Mouse (Mus musculus) kidney, embryonic 15.5 days (tissue): ENCODE results near the gene Trp53bp2. TPM values are rescaled to one million over a fixed set of nuclear protein-coding genes. Genes with fewer than 3 reads are reported as not detected.
A peak's percentile ranks its signal among the peaks of the same experiment; 100 is the strongest.

ENCODE experiments used
- ATAC-seq: fragments of 200-750 bp; cut with Nextera tagmentation; replicated peaks from 2 replicates; pipeline ENCODE4 v1.8.0; 2017; ENCODE audit warnings: moderate TSS enrichment; ENCODE audit not compliant: low FRiP score
- H3K27ac ChIP-seq: fragments of 300-500 bp; sonication (generic); 2 replicates; pipeline ENCODE4 v1.5.1; 2015; ENCODE audit warnings: mild to moderate bottlenecking, inconsistent platforms
- H3K27me3 ChIP-seq: fragments of 300-500 bp; sonication (generic); 2 replicates; pipeline ENCODE4 v1.6.1; 2015; ENCODE audit warnings: inconsistent platforms
- H3K36me3 ChIP-seq: fragments of 300-500 bp; sonication (generic); 2 replicates; pipeline ENCODE4 v1.6.1; 2015; ENCODE audit warnings: inconsistent platforms
- H3K4me1 ChIP-seq: fragments of 300-500 bp; sonication (generic); 2 replicates; pipeline ENCODE4 v1.6.1; 2015; ENCODE audit warnings: inconsistent platforms
- H3K4me2 ChIP-seq: fragments of 300-500 bp; sonication (generic); 2 replicates; pipeline ENCODE4 v1.6.1; 2015; ENCODE audit warnings: moderate library complexity, mild to moderate bottlenecking, inconsistent platforms
- H3K4me3 ChIP-seq: fragments of 300-500 bp; sonication (generic); replicated peaks from 2 replicates; pipeline ENCODE4 v1.5.1; 2015; ENCODE audit warnings: mild to moderate bottlenecking, inconsistent platforms
- H3K9ac ChIP-seq: fragments of 300-500 bp; sonication (generic); 2 replicates; pipeline ENCODE4 v1.6.1; 2015; ENCODE audit warnings: mild to moderate bottlenecking, inconsistent platforms
- H3K9me3 ChIP-seq: fragments of 300-500 bp; sonication (generic); replicated peaks from 2 replicates; pipeline ENCODE4 v1.6.1; 2016; ENCODE audit warnings: inconsistent platforms
- WGBS: fragments of 180-500 bp; shearing (Covaris S2); methylation state at CpG from one replicate; pipeline ENCODE4 v1.1.7; 2015; ENCODE audit warnings: mixed read lengths; 5-methylcytosine and 5-hydroxymethylcytosine counted together
- polyA plus RNA-seq: library from polyadenylated mRNA; unstranded; fragments of >200 nt; fragmentation: Nextera tagmentation; extraction: Ambion mirVana; gene quantifications from 2 replicates; pipeline ENCODE4 v1.2.1, GENCODE M21; 2015

Gene Trp53bp2
- polyA plus RNA-seq, 1 experiment from 2014 or later = 27.8 TPM

DNA sequence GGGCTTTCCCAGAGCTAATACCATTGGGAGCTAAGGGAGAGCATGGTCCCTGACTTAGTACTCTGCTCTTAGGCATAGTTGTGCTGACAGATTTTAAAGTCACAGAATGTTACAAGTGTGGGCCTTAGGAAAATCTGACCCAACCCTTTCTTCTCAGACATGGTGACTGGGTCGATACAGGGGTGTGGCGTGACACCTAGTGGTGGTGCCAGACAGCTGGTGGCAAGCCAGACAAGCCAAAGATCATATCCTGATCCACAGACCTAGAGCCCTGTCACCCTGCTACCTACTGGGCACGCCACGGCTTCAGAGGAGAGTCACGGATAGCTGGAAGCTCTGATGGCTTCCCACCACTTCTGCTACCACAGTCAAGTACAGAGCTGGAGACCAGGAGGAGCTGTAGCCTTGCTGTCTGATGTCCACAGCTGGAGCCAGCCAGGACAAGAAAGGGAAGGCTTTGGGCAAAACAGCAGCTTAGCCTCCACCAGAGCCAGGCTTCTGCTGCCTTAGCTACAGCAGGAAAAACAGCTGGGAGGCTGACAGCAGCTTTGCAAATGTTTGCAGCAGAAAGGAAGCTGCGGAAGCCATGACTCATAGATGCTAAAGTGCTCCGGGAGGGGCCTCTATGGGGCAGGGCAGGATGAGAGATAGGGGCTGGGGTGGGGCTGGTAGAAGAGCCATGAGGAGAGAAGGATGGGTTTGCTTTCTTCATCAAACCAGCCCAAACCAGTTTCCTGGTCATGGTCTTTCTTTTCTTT lies 97.4 kb downstream of the Trp53bp2 start:
- Histone ChIP-seq H3K9ac (no peak overlapping the region), H3K36me3 (peaks cover 46% of the 10 kb centered on the region), H3K4me1 (peaks cover 28% of the 10 kb centered on the region), H3K27ac (peak overlapping the region; percentile 84), H3K4me2 (no peak overlapping the region), H3K9me3 (no peaks in the 10 kb centered on the region), H3K4me3 (no peak overlapping the region), H3K27me3 (no peaks in the 10 kb centered on the region)
- WGBS = 51% methylated on average over 7 of the region's 7 CpGs
- ATAC-seq = no peak; the same call in 1 of the 2 replicates

DNA sequence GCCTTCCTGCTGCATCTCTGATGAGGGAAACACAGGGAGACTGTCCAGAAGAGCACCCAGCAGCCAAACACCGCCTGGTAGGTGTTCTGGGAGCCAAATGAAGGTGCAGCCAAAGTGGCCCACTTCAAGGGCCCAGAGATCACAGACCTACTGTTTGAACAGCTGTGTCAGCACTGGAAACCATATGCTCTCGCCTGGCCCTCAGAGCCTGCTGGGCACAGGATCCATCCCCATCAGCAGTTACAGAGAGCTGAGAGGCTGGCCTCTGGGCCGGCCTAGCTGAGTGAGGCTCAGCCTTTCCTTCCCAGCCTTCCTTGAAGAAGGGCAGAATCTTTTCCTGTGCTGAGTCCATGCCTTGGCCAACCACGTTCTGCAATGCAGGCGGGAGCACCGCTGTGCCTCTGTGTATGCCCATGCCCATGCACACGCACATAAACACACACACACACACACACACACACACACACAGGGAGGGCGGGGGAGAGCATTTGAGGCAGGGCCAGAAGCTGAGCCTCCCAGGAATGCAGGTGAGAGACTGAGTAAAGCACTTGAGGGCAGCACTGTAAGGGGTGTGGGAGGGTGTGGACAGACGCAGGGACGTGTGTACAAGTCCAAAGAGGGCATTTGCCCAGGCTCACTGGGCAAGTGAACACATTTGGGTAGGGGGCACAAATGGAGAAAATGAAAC lies 100.3 kb downstream of the Trp53bp2 start:
- H3K9me3 ChIP-seq = no peaks in the 10 kb centered on the region
- ATAC-seq = no peak
- 77% methylated on average over 10 of the region's 10 CpGs for WGBS
- peaks cover 31% of the 10 kb centered on the region for H3K4me1 ChIP-seq
- H3K36me3 ChIP-seq = peaks cover 58% of the 10 kb centered on the region
- H3K27ac ChIP-seq = no peak overlapping the region
- no peak overlapping the region for H3K4me3 ChIP-seq
- no peaks in the 10 kb centered on the region for H3K27me3 ChIP-seq
- no peak overlapping the region for H3K4me2 ChIP-seq
- no peak overlapping the region for H3K9ac ChIP-seq

DNA sequence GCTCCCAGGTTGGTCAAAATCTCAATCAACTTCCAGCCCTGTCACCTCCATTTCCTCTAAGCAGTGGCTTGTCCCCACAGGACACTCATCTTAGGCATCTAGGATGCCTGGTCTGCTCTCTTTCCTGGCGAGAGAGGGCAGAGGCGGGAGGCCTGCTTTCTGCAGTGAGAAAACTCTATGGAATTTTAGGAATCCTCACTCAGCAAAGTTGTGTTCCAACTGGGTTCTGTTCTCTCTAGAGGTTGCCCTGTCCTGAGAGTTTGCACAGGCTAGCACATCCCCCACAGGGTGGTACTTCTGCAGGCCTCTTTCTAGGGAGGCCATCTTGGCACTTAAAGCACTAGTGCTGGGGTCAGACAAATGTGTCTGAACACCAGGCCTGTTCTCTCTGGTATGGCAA lies 102.1 kb downstream of the Trp53bp2 start:
- H3K9me3 ChIP-seq = no peaks in the 10 kb centered on the region
- H3K36me3 ChIP-seq = peaks cover 52% of the 10 kb centered on the region
- H3K9ac ChIP-seq = no peak overlapping the region
- WGBS = 77% methylated on average over 2 of the region's 2 CpGs
- no peaks in the 10 kb centered on the region for H3K27me3 ChIP-seq
- H3K27ac ChIP-seq = no peak overlapping the region
- H3K4me2 ChIP-seq = no peak overlapping the region
- H3K4me1 ChIP-seq = peaks cover 33% of the 10 kb centered on the region
- H3K4me3 ChIP-seq = no peak overlapping the region
- ATAC-seq = no peak

DNA sequence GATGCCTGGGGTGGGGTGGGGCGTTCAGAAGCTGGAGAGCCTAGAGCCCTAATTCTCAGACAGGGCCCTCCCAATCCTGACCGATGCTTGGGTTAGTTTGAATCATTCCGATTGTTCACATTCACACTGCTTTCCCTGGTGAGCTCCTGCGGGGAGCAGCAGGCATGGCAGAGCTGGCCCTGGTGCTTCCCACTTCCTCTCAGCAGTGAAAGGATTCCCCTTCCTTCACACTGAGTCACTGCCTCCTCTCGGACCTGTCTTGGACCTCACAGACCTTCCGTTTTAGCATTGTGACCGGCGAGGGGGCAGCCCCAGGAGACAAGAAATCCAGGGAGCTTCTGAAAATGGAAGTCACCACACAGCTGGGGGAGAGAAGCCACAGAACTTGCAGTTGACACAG lies 102.8 kb downstream of the Trp53bp2 start:
- ATAC-seq = no peak
- H3K36me3 ChIP-seq = peaks cover 52% of the 10 kb centered on the region
- WGBS = 76% methylated on average over 8 of the region's 8 CpGs
- no peak overlapping the region for H3K9ac ChIP-seq
- no peak overlapping the region for H3K4me3 ChIP-seq
- peaks cover 31% of the 10 kb centered on the region for H3K4me1 ChIP-seq
- no peak overlapping the region for H3K27ac ChIP-seq
- no peak overlapping the region for H3K4me2 ChIP-seq
- H3K27me3 ChIP-seq = no peaks in the 10 kb centered on the region
- no peaks in the 10 kb centered on the region for H3K9me3 ChIP-seq

Other genes starting within 250 kb of the Trp53bp2 start
- not detected in 2 replicates for gene Vmn1r1, start 244.7 kb upstream of the Trp53bp2 start, polyA plus RNA-seq
- gene Degs1, start 126.4 kb upstream of the Trp53bp2 start, polyA plus RNA-seq = 120 and 125 TPM in 2 replicates
- gene Fbxo28, start 67.5 kb upstream of the Trp53bp2 start, polyA plus RNA-seq = 18.1 and 18.4 TPM in 2 replicates
- 119 and 126 TPM in 2 replicates for gene Capn2, start 108.4 kb downstream of the Trp53bp2 start, polyA plus RNA-seq
- 0.19 TPM in 1 of 2 replicates, not detected in the other for gene Capn8, start 155.8 kb downstream of the Trp53bp2 start, polyA plus RNA-seq